Mouse (Mus musculus) gastrocnemius, adult 18-20 months (tissue): Measurements from ENCODE around the gene Slc1a4. TPM values are rescaled to one million over a fixed set of nuclear protein-coding genes. Genes with fewer than 3 reads are reported as not detected.

Experiments
- DNase-seq: peaks from one replicate; pipeline ENCODE4 v3.0.0; 2021; ENCODE audit warnings: low spot score
- total RNA-seq, 2 experiments: library from RNA; stranded (reverse); gene quantifications; 2 replicates each; pipeline ENCODE4 v1.2.3; 2021

Slc1a4 gene
- total RNA-seq, 2 experiments from 2014 or later, result 0.46 to 0.83 TPM

- no peak for DNase-seq
Measured at GRCm38 (mm10) chr11:20325073-20325694, 7.3 kb downstream of the Slc1a4 start.

GRCm38 (mm10) chr11:20324006-20324405 is 8.5 kb downstream of the Slc1a4 start:
- no peak for DNase-seq

GRCm38 (mm10) chr11:20322366-20322765 is 10.1 kb downstream of the Slc1a4 start:
- no peak for DNase-seq

- no peak for DNase-seq
Measured at GRCm38 (mm10) chr11:20320661-20321060, 11.9 kb downstream of the Slc1a4 start.

GRCm38 (mm10) chr11:20318659-20319454 is 13.7 kb downstream of the Slc1a4 start:
- DNase-seq, result no peak

DNA sequence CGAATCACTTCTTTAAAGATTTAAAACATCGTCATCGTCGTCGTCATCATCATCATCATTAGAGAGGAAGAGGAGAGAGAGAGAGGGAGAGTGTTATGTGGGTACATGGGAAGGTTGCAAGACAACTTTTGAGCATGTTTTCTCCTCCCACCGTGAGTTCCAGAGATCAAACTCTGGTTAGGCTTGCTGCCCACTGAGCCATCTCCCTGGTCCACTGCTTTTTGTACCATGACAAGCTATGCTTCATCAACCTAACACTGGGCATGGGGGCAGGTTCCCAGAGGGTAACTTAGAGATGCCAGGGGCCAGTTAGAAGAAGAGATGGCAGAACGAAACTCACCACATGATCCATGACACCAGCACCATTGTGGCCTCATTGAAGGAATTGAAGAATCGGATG is 18.9 kb downstream of the Slc1a4 start:
- no peak for DNase-seq

GRCm38 (mm10) chr11:20309044-20309443 is 23.5 kb downstream of the Slc1a4 start:
- no peak for DNase-seq

DNA sequence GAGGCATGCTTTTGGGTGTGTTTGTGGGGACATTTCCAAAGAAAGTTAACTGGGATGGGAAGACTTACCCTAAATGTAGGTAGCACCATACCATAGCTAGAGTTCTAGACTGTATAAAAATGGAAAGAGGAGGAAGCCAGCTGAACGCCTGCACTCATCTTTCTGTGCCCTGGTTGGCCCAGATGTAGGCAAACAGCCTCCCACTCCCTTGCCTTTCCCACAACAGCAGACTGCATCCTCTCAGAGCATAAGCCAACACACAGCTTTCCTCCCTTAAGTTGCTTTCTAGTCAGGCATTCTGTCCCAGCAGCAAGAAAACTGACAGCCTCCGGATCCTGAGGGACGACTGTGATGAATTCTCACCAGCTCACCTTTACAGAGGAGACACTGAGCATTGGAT is 25.1 kb downstream of the Slc1a4 start:
- DNase-seq, result no peak

GRCm38 (mm10) chr11:20305641-20306040 is 26.9 kb downstream of the Slc1a4 start:
- no peak for DNase-seq

DNA sequence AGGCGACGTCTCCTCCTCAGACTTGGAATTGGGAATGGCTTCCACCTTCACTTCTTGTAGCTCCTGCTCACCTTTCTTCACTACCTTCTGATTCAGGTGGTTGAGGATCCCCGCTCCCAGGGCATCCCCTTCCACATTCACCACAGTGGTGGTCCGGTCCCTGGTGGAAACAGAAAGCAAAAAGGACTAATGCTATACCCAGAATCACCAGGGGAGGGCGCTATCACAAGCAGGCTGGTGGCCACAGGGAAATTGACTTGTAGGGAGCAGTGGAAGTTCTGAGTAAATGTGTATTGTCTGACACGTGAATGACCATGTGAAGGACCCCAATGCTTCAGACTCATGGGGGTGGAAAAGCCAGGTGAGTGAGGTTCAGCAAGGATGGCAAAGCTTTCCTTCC is 28.2 kb downstream of the Slc1a4 start:
- DNase-seq, result peak; percentile 32

DNA sequence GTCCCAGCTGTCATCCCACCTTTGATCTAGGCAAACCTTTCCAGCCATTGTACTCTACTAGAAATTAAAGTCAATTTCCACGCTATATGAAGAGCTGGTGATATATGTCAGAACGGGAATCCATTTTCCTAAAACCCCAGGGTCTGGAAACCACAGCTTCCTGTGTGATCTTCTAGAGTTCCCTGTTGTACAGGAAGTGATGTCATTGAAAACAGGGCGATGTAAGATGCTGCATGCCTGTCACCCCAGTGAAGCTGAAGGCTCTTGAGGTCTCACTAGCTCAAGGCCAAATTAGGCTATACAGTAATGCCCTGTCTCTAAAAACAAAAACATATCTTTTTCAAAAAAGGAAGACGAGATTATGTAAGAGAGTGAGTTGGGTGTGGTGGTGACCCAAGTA is 31.2 kb downstream of the Slc1a4 start:
- DNase-seq, result no peak

GRCm38 (mm10) chr11:20300850-20301249 is 31.7 kb downstream of the Slc1a4 start:
- no peak for DNase-seq

- DNase-seq, result no peak
Measured at GRCm38 (mm10) chr11:20299900-20300299, 32.6 kb downstream of the Slc1a4 start.

GRCm38 (mm10) chr11:20284463-20284862 is 48.0 kb downstream of the Slc1a4 start:
- no peak for DNase-seq

- DNase-seq, result no peak
Measured at GRCm38 (mm10) chr11:20282601-20283219, 49.8 kb downstream of the Slc1a4 start.

- no peak for DNase-seq
Measured at GRCm38 (mm10) chr11:20280982-20281381, 51.5 kb downstream of the Slc1a4 start.

DNA sequence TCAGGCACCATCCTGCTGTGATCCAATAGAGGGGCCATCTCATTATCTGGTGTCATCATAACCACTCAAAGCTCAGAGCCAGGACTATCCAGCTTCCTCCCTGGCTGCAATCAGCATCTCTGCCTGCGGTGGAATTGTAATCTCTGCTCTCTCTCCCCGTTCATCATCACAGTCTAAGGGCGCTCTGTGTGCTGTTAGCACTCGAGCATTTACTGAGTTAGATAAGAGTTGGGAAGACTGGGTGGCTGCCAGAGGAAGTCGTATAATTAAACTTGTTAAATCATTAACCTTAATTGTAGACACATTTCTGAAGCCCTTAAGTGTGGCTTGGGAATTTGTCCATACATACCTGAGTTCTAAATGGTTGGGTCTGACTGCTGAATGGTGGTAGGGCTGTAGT is 53.8 kb downstream of the Slc1a4 start:
- no peak for DNase-seq

GRCm38 (mm10) chr11:20277106-20277505 is 55.4 kb downstream of the Slc1a4 start:
- DNase-seq, result no peak

DNA sequence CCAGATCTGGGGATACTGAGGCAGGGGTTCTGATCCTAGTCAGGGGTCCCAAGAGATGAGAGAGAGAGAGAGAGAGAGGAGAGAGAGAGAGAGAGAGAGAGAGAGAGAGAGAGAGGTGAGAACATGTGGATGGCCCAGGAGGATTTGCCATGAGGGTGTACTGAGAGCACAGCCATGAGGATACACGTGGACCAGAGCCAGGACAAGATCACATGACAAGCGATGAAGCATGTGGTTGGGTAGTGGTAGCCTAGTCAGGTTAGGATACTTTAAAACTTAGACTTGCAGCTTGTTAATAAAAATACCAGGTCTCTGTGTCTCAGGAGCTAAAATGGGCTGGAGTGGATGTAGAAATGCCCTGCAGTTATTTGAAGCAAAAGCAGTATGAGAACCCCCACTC is 56.5 kb downstream of the Slc1a4 start:
- DNase-seq, result no peak

DNA sequence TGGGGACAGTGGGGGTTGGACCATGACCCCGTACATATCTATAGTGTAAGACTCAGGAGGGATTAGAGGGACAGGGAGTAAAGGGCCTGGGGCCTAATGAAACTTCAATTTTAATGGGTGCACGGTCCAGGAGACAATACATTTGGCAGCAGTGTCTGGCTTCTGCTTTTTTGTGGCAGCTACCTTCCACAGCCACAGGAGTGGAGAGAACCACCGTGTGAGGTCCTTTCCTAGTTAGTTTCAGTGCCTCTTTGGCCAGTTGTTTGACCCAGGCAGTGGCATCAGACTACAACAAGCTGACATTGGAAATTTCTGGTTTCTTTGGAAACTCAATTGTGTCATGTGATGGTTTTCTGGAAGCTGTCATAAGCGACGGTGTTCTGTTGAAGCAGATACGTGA is 62.6 kb downstream of the Slc1a4 start:
- DNase-seq, result no peak

GRCm38 (mm10) chr11:20262628-20263380 is 69.7 kb downstream of the Slc1a4 start:
- peak; percentile 28 for DNase-seq

GRCm38 (mm10) chr11:20254791-20255190 is 77.7 kb downstream of the Slc1a4 start:
- no peak for DNase-seq
